Mouse (Mus musculus): ENCODE measurements at regions not wholly inside any gene's neighbourhood (a gene's known extent, or its start where the extent isn't known, plus 50 kb on each side); places are given as distances from the start of the nearest gene placed in this dataset.
A peak's percentile ranks its signal among the peaks of the same experiment; 100 is the strongest.

DNA sequence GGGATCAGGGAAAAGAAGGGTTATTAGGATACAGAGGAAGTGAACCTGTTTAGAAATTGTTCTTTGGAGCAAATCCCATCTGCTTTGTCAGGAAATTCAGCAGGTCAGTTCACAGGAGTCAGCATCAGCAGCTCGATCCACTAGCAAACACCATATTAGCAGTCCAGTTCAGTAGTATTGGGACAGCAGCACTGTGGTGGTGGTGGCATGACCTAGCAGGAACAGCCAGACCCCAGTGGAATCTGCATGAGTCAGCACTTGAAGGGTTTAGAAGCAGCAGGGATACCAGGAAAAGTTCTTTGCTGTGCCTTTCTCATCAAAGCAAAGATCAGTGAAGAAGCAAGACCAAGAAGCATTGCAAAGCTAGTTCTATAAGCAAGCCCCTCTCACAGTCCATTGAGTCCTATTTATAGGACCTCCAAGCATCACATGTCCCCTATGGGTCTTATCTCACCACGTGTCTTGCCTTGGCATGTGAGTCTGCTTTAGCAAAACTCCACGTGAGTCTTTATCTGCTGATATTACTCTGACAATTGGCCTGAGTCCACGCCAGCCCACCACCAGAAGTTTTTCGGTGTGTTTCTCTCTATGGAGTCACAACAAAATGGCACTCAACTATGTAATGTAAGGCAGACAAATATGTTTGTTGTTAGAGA is 129.3 kb upstream of the Gnpda2 start:
- DNase-seq, result no peak
- Histone ChIP-seq H3K4me3 (replicated peaks; ENCODE audit: insufficient read depth, low read depth, low read length) (no peak overlapping the region), H3K27ac (ENCODE audit: insufficient read depth, low read length) (no peak overlapping the region), H3K27me3 (ENCODE audit: control insufficient read depth, insufficient read depth, low read length) (no peaks in the 10 kb centered on the region), H3K4me1 (ENCODE audit: control insufficient read depth, insufficient read depth, low read length) (no peaks in the 10 kb centered on the region)
- TF ChIP-seq CTCF (IDR thresholded peaks at IDR 0.05; ENCODE audit: borderline replicate concordance, insufficient read depth, low read depth, low read length) (no peak), POLR2A (IDR thresholded peaks at IDR 0.05; ENCODE audit: borderline replicate concordance, insufficient read depth, low read length) (no peak)
- WGBS, result 62% methylated on average over 5 of the region's 5 CpGs

DNA sequence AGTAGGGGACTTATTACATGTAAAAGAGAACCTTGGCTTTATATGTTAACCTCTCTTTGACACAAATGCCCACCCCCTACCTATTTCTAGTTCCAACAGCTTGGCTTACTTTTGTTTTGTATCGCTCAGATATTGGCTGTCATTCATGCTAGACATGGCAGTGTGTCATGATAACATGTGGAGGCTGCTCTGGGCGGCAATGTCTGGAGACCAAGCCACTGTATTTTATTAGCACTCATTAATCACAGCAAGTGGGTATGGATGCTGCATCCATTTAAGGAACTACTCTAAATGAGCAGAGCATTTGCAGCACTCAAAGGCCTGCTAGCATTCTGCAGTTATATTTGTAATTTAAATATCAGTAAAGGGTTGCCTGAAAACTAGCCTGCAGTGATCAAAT is 123.9 kb upstream of the Gnpda2 start:
- H3K27me3 ChIP-seq (ENCODE audit: control insufficient read depth, insufficient read depth, low read length), result no peaks in the 10 kb centered on the region
- no peak for DNase-seq
- no peak overlapping the region for H3K4me3 ChIP-seq (replicated peaks; ENCODE audit: insufficient read depth, low read depth, low read length)
- H3K27ac ChIP-seq (ENCODE audit: insufficient read depth, low read length), result no peak overlapping the region
- H3K4me1 ChIP-seq (ENCODE audit: control insufficient read depth, insufficient read depth, low read length), result no peaks in the 10 kb centered on the region
- TF ChIP-seq POLR2A (IDR thresholded peaks at IDR 0.05; ENCODE audit: borderline replicate concordance, insufficient read depth, low read length), result no peak
- 42% methylated on average over 2 of the region's 2 CpGs for WGBS

- no peak for TF ChIP-seq CTCF (IDR thresholded peaks at IDR 0.05; ENCODE audit: borderline replicate concordance, insufficient read depth, low read depth, low read length)
- no peak for TF ChIP-seq POLR2A (IDR thresholded peaks at IDR 0.05; ENCODE audit: borderline replicate concordance, insufficient read depth, low read length)
- no peaks in the 10 kb centered on the region for H3K4me1 ChIP-seq (ENCODE audit: control insufficient read depth, insufficient read depth, low read length)
- no peak overlapping the region for H3K27ac ChIP-seq (ENCODE audit: insufficient read depth, low read length)
- WGBS, result 65% methylated on average over 2 of the region's 2 CpGs
- H3K4me3 ChIP-seq (replicated peaks; ENCODE audit: insufficient read depth, low read depth, low read length), result no peak overlapping the region
- DNase-seq, result no peak
- no peaks in the 10 kb centered on the region for H3K27me3 ChIP-seq (ENCODE audit: control insufficient read depth, insufficient read depth, low read length)
Measured at GRCm38 (mm10) chr5:69707099-69707498, 115.0 kb upstream of the Gnpda2 start.

DNA sequence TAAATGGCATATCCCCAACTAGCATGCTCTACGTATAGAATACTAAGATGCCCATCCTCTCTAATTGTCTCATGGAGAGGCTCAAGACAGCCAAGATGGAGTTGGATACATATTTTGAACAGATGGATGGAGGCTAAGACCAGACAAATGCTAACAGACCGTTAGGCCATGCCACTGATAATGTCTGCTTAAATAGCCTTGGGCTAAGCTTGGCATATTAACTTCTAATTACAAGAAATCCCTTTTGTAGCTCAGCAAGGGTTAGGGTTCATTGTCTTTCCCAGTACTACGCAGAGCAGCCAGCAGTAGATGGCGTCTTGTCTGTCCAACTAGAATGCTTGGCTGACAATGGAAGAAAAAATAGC is 113.0 kb upstream of the Gnpda2 start:
- DNase-seq, result peak in 1 of 2 experiments; percentile 12
- H3K27ac ChIP-seq (ENCODE audit: insufficient read depth, low read length), result no peak overlapping the region
- no peaks in the 10 kb centered on the region for H3K4me1 ChIP-seq (ENCODE audit: control insufficient read depth, insufficient read depth, low read length)
- no peak overlapping the region for H3K4me3 ChIP-seq (replicated peaks; ENCODE audit: insufficient read depth, low read depth, low read length)
- TF ChIP-seq CTCF (IDR thresholded peaks at IDR 0.05; ENCODE audit: borderline replicate concordance, insufficient read depth, low read depth, low read length), result no peak
- TF ChIP-seq POLR2A (IDR thresholded peaks at IDR 0.05; ENCODE audit: borderline replicate concordance, insufficient read depth, low read length), result no peak
- WGBS, result 15% methylated on average over 4 of the region's 4 CpGs
- H3K27me3 ChIP-seq (ENCODE audit: control insufficient read depth, insufficient read depth, low read length), result no peaks in the 10 kb centered on the region

GRCm38 (mm10) chr5:69704261-69705167 is 112.4 kb upstream of the Gnpda2 start:
- DNase-seq, result peak in 1 of 2 experiments; percentile 20

GRCm38 (mm10) chr5:69678770-69679169 is 86.6 kb upstream of the Gnpda2 start:
- Histone ChIP-seq H3K27me3 (ENCODE audit: control insufficient read depth, insufficient read depth, low read length) (no peaks in the 10 kb centered on the region), H3K4me3 (replicated peaks; ENCODE audit: insufficient read depth, low read depth, low read length) (no peak overlapping the region), H3K4me1 (ENCODE audit: control insufficient read depth, insufficient read depth, low read length) (no peaks in the 10 kb centered on the region), H3K27ac (ENCODE audit: insufficient read depth, low read length) (no peak overlapping the region)
- no peak for DNase-seq
- TF ChIP-seq POLR2A (IDR thresholded peaks at IDR 0.05; ENCODE audit: borderline replicate concordance, insufficient read depth, low read length), result no peak
- TF ChIP-seq CTCF (IDR thresholded peaks at IDR 0.05; ENCODE audit: borderline replicate concordance, insufficient read depth, low read depth, low read length), result no peak
- WGBS, result 80% methylated on average over 3 of the region's 3 CpGs

More at GRCm38 (mm10) chr5:69704261-69705167, 112.4 kb upstream of the Gnpda2 start:
- peak; percentile 30; the same call in 1 of the 2 replicates for TF ChIP-seq CTCF (IDR thresholded peaks at IDR 0.05; ENCODE audit: borderline replicate concordance, insufficient read depth, low read depth, low read length)
- no peak for TF ChIP-seq POLR2A (IDR thresholded peaks at IDR 0.05; ENCODE audit: borderline replicate concordance, insufficient read depth, low read length)
- Histone ChIP-seq H3K27ac (ENCODE audit: insufficient read depth, low read length) (no peak overlapping the region), H3K4me1 (ENCODE audit: control insufficient read depth, insufficient read depth, low read length) (no peaks in the 10 kb centered on the region), H3K4me3 (replicated peaks; ENCODE audit: insufficient read depth, low read depth, low read length) (no peak overlapping the region), H3K27me3 (ENCODE audit: control insufficient read depth, insufficient read depth, low read length) (no peaks in the 10 kb centered on the region)
- WGBS, result 33% methylated on average over 2 of the region's 2 CpGs

DNA sequence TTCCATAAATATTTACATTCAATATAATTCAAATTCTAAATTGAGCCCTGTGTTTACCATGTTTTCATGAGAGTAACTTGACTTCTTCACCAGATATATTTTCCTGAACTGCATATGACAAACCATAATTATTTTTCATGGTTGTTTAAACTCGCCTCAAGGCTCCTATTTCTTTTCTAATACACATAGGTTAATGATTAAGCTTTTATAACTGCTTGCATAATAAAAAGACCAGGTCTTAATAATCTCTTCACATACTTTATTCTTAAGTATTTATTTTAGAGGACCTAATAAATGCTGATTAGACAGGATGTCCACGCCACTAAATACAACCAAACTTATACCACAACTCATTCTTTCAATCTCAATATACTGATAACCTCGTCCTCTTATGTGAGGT is 86.1 kb upstream of the Gnpda2 start:
- Histone ChIP-seq H3K4me3 (replicated peaks; ENCODE audit: insufficient read depth, low read depth, low read length) (no peak overlapping the region), H3K27ac (ENCODE audit: insufficient read depth, low read length) (no peak overlapping the region), H3K4me1 (ENCODE audit: control insufficient read depth, insufficient read depth, low read length) (no peaks in the 10 kb centered on the region), H3K27me3 (ENCODE audit: control insufficient read depth, insufficient read depth, low read length) (no peaks in the 10 kb centered on the region)
- no peak for DNase-seq
- 83% methylated on average over 3 of the region's 3 CpGs for WGBS
- no peak for TF ChIP-seq POLR2A (IDR thresholded peaks at IDR 0.05; ENCODE audit: borderline replicate concordance, insufficient read depth, low read length)
- no peak for TF ChIP-seq CTCF (IDR thresholded peaks at IDR 0.05; ENCODE audit: borderline replicate concordance, insufficient read depth, low read depth, low read length)

DNA sequence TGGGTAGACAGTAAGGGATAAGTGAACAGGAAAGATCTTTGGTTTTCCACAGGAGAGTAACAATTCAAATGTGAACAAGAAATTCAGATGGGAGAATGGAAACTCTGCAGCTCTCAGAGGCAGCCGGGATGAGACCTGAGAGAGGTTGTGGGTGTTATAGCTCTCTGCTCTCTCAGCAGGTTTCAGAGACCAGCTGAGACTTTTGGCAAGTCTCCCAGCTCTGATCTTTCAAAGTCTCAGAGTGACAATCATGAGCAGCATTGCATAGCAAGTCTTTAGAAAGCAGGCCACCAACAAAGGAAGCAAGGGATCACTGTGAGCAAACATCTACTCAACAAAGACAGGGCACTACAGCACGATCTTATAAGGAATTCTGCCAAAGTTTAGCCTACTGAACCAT is 73.4 kb upstream of the Gnpda2 start:
- WGBS, result 11% methylated on average over 2 of the region's 2 CpGs
- Histone ChIP-seq H3K27me3 (ENCODE audit: control insufficient read depth, insufficient read depth, low read length) (no peaks in the 10 kb centered on the region), H3K4me1 (ENCODE audit: control insufficient read depth, insufficient read depth, low read length) (no peaks in the 10 kb centered on the region), H3K4me3 (replicated peaks; ENCODE audit: insufficient read depth, low read depth, low read length) (no peak overlapping the region), H3K27ac (ENCODE audit: insufficient read depth, low read length) (no peak overlapping the region)
- TF ChIP-seq CTCF (IDR thresholded peaks at IDR 0.05; ENCODE audit: borderline replicate concordance, insufficient read depth, low read depth, low read length) (no peak), POLR2A (IDR thresholded peaks at IDR 0.05; ENCODE audit: borderline replicate concordance, insufficient read depth, low read length) (no peak)
- DNase-seq, result peak in 1 of 2 experiments; percentile 4

Data from cerebellum, adult 2 months (tissue).